Mouse (Mus musculus): ENCODE results near the gene Sys1.
A peak's percentile ranks its signal among the peaks of the same experiment; 100 is the strongest.

Gene Sys1

GRCm38 (mm10) chr2:164456864-164457300 is at the start of gene Sys1:
TSS of gene Sys1 (plus strand) at chr2:164456964.
- no peak for DNase-seq

DNA sequence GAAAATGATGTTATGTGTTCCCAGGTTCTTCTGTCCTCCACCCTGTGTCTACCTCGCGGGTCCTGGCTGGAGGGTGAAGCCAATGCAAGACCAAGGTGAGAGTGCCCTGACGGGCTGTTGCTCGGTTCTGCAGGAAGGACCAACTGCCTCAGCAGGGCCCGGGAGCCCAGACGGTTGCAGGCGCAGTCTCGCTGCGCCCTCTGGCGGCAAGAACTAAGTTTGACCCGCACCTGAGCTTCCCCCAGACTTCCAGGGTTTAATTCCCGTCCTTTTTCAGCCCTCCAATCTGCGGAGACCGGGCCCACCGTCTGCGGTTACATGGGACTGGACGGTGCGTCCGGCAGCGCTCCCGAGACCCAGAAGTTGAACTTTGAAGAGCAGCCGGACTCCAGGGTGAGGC is 49.1 kb upstream of the Sys1 start:
- DNase-seq: peak; percentile 60

DNA sequence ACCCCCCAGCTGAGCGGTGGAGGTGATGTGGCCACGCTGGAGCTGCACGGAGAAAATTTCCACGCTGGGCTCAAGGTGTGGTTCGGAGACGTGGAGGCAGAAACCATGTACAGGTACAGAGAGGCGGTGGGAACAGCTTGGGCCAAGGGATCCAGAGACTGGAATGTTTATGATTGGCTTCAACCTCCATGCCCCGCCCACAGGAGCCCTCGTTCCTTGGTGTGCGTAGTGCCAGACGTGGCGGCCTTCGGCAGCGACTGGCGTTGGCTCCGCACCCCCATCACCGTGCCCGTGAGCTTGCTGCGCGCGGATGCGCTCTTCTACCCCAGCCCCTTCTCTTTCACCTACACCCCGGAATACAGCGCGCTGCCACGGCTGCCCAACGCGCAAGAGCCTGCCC is 42.6 kb upstream of the Sys1 start:
- no peak for DNase-seq

DNA sequence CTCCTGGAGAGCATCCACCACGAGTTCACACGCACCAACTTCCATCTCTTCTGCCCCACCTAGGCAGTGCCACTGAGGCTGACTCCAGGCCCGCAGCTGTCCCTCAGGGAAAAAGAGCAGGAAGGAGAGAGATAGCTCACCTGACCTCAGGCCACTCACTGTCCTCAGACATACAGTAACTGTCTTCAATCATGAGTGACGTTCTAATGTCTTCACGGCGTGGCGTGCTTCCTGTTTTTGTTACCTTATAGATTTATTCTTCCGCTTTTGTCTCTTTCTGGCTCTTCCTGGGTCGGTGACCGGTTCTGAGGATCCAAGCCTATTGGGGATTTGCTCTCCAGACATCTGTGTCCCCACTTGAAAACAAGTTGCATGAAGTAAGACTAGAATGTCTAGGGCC is 42.2 kb upstream of the Sys1 start:
- DNase-seq: no peak

- peak; percentile 32 for DNase-seq
These were observed 39.6 kb upstream of the Sys1 start for GRCm38 (mm10) chr2:164417198-164417597.

GRCm38 (mm10) chr2:164418308-164418875 is 38.4 kb upstream of the Sys1 start:
- no peak for DNase-seq

DNA sequence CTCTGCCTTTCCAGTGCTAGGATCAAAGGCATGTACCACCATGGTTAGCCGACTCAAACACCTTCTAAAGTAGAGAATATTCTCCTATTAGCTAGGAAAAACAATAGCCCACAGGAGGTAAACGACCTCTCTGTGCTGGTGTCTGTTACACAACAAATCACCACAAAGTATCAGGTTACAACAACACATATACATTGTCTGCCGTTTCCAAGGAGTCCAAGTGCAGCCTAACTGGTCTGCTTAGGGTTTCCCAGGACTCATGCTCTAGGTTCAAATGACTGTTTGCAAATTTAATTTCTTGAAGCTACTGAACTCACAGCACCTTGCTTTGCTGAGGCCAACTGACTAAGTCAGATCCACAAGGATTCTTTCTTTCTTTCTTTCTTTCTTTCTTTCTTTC is 37.3 kb upstream of the Sys1 start:
- no peak for DNase-seq

GRCm38 (mm10) chr2:164421306-164421705 is 35.5 kb upstream of the Sys1 start:
- DNase-seq: no peak

DNA sequence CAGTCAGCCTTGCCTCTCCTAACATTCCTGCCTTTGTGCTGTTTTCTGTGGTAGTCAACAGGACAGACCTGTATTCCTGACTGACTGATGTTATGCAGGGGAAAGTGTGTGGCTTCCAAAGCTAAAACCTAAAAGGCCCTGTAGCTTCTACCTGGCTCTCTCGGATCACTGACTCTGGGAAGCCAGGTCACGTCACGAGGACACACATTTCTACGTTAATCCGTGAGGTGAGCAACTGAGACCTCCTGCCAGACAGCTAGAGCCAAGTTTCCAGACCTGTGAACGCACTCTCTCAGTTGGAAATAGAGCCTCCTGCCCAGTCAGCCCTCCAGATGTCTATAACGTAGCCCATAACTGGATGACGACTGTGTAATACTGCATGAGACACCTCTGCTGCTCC is 34.8 kb upstream of the Sys1 start:
- no peak for DNase-seq

DNA sequence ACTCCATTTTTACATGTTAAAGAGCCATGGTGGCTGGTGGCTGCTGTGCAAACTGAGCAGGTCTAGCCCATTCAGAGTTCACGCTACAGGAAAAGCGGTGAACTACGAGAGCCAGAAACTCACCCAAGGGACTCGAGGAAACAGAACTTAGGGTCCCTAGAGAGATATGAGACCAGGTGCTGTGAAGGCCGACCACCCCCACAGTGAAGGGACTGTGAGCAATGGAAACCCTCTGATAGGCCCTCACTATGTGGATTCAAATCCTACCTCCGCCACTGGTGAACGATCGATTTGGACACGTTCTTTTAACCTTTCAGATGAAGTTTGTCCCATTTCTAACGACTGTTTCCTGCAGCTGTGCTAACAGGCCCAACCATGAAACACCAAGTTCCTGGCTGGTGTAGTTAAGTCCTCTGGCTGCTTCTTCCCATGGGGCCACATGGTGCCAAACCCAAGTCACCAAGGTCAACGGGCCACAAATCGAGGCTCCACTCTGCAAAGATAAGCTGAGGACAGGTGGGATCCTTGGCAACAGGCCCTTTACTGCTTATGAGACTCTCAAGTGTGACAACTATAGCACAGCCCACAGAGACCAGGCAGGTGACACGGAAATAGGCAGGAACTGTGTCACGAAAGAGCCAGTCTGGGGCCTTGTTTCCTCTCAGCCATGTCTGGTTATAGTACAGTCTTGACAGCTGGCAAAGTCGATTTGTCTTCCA is 33.9 kb upstream of the Sys1 start:
- DNase-seq: no peak

DNA sequence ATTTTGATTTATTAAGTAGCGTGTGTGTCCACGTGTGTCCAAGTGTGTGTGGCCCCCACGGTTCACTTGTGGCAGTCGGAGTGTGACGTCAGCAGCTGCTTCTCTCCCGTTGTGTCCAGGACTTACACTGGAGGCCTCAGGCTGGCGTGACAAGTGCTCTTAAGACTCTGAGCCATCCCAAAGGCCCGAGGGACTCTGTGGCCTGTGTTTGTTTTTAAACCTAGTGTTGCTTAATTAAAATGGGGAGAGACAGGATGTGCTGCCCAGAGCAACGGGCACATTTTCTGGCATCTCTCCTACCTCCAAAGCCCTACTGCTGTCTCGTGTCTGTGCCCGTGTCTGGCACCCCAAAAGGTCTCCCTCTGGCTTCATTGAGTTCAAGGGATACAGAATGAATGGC is 33.3 kb upstream of the Sys1 start:
- no peak for DNase-seq

DNA sequence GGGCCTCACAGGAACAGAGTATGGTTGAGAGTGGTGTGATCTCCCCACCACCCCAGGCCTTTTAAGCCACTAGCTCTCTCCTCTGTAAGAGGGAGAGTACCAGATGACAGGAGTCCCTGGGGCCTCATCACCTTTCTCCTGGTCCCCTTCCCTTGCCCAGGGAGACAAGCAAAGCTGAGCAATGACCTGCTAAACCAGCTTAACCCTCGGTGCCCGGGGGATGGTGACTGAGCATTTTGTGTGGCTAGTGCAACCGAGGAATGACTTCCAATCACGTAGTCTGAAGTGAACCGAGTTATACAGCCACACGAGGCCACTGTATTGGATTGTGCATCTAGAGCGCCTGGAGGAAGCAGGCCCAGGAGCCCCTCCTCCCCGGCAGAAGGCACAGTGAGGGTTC is 32.4 kb upstream of the Sys1 start:
- no peak for DNase-seq

GRCm38 (mm10) chr2:164425401-164425800 is 31.4 kb upstream of the Sys1 start:
- no peak for DNase-seq

- no peak for DNase-seq
These were observed 30.6 kb upstream of the Sys1 start for GRCm38 (mm10) chr2:164426121-164426520.

GRCm38 (mm10) chr2:164426952-164427351 is 29.8 kb upstream of the Sys1 start:
- no peak for DNase-seq

- no peak for DNase-seq
These were observed 28.3 kb upstream of the Sys1 start for GRCm38 (mm10) chr2:164428451-164428850.

GRCm38 (mm10) chr2:164429881-164430615 is 26.7 kb upstream of the Sys1 start:
- DNase-seq: no peak

DNA sequence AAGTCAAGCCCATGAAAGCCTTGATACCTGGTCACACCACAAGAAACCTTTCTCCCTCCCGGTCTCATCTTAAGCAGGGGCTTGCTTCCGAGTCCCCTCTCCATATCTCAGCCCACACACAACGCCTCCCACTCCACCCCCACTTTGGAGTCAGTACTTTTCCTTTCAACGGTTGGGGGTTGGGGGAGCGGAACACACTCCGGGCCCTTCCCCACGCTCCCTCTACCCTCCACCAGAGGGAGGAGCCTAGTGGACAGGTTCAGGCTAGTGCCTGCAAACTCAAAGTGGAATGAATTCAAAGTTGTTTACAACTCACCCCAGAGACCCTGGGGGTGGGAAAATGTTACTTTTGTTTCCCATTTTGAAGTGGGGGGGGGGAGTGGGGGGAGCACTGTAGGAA is 26.1 kb upstream of the Sys1 start:
- no peak for DNase-seq

DNA sequence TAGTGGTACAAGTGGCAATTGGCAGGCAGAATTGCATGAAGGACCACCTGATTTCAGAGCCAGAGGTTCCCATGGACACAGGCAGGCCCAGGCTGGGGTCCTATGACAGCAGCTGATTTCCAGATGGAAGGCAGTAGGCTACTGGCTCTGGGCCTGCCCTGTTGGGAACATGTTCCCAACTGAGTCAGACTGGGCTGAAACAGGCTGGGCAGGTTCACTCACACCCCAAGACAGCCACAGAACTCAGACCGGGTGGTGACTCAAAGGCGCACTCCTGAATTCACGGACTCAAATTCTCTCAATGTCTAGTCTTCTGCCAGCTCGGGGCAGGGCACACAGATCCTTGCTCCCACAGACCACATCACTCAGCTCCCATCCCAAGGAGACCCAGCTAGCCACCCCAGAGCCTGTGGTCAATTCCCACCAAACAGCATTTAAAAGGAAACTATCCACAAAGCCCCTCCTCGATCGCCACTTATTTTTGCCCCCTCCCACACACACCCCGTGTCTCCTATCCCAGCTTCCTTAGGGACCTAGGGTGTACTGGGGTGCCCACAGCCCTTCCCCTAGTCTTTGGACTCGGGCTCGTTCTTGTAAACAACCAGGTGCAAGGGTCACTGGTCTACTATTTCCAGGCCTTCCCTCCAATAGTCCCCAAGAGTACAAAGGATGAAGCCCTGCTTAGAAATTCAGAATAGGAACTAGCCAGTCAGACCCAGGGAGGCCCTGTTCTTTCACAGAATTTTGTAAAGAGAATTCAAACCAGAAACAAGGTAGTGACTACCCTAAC is 24.9 kb upstream of the Sys1 start:
- DNase-seq: no peak

DNA sequence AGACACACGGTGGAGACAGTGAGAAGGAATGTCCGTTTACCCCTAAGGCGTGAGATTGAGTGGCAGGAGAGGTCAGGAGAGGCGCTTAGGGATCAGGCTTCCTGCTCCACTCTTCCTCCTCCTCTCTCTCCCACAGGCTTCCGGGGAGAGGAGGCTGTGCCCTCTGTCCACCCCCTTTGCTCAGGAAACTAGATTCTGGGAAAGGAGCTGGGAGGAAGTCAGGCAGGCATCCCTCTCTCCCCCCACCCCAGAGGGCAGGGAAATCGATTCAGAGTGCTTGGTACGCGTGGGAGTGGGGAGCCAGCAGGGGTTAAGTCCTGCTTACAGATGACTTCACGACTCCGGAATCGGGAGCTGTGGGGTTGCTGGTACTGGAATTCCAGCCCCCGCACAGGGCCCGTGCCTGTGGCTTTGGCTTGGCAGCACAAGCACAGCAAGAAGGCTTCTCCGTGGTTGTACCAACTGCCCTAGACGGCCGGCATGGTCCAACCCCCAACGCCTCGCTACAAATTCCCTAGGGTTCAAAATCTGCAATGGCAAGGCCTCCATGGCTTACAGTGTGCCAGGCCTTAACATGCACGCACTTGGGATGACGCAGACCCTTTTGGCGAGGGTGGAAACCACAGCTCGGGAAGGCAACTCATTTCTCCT is 24.1 kb upstream of the Sys1 start:
- DNase-seq: peak; percentile 22

DNA sequence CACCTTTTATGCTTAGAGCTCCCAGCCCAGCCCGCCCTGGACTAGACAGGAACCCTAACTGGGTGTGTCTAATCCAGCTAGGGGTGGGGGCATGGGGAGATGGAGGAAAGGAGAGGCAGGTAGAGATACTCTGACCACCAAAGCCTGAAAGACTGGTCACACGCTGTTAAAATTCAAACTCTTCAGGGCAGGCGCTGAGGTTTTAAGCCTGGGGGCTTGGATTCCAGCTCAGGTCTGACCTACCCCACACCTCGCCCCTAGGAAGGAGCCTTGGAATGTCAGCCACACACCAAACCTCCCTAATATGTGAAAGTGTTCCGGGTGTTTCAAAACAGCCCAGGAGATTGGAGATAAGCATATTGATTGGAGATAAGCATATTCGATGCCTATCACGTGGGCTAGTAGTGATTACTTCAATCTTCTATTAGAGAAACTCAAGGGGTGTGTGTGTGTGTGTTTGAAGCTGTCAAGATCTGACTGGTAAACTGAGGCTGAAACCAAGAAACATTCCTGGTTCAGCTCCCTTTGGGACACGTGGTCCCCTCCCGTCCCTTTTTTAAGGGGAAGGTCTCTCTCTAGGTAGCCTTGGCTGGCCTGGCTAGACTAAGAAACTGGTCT is 23.4 kb upstream of the Sys1 start:
- no peak for DNase-seq

DNA sequence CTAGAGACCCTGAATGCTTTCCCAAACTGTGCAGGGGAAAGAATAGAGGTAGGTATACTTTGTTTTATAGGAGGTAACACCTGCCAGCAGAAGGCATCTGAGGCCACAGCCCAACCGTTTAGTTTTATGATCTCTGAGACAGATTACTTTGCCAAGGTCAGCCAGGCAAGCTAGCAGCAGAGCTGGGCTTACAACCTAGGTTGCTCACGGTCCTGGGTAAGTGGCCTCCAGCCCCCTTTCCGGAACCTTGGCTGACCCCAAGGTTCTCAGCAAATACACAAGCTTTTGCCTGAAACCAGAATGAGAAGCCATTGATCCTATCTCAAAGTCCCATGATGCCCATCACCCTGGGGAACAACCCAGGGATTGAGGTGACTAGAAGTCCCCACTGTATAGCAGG is 22.1 kb upstream of the Sys1 start:
- no peak for DNase-seq

Measured in liver (tissue).